Mouse (Mus musculus): ENCODE data around the gene Svs3b. TPM values are rescaled to one million over a fixed set of nuclear protein-coding genes. Genes with fewer than 3 reads are reported as not detected.
"Not testable (repeated sequence)": the region's sequence is repeated elsewhere in the genome, so short reads cannot be mapped to it uniquely, and the experiment has no call there.

Svs3b gene
- total RNA-seq (2021) (not detected), polyA plus RNA-seq (2012; rRNA removed) (not detected in 2 replicates)
- long read RNA-seq: 0 reads

DNA sequence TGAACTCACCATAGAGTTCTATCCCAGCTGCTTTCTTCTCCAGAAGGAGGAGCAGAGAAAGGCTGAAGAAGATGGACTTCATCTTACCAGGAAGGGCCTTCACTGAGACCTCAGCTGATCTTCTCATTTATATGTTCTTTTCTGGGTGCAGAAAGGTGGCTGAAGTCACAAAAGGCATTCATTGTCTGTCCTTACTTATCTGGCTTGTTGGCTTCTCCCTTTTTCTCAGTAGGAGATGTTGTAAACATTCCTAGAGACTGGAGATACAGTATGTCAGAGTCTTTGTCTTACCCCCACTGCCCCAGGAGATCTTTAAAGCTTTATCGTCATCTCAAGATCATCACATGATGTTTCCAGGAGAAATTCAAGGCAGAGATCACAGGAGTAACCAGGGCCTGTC, at the start of gene Svs3b:
Svs3b (minus strand) TSS at position 101 of the 400 bp plus-strand sequence.
- intact Hi-C loops (cut with DNase I); DNase-seq: not testable (repeated sequence)
- 63% methylated on average over 1 of the region's 1 CpGs for WGBS

DNA sequence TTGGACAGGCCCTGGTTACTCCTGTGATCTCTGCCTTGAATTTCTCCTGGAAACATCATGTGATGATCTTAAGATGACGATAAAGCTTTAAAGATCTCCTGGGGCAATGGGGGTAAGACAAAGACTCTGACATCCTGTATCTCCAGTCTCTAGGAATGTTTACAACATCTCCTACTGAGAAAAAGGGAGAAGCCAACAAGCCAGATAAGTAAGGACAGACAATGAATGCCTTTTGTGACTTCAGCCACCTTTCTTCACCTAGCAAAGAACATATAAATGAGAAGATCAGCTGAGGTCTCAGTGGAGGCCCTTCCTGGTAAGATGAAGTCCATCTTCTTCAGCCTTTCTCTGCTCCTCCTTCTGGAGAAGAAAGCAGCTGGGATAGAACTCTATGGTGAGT, 32.5 kb upstream of the Svs3b start, which contains the start of gene Svs3a:
Svs3a (plus strand) TSS at position 301 of the 400 bp plus-strand sequence.
- H3K27me3 ChIP-seq (ENCODE audit: control insufficient read depth, insufficient read depth, low read length); H3K4me1 ChIP-seq (ENCODE audit: control insufficient read depth, insufficient read depth, low read length); H3K27ac ChIP-seq; DNase-seq; intact Hi-C loops (cut with DNase I); H3K36me3 ChIP-seq (ENCODE audit: control insufficient read depth, insufficient read depth, low read length); H3K4me3 ChIP-seq; H3K79me2 ChIP-seq (replicated peaks; ENCODE audit: control insufficient read depth, insufficient read depth, low read length); H3K9ac ChIP-seq (ENCODE audit: low read depth, low read length): not testable (repeated sequence)
- WGBS: 65% methylated on average over 1 of the region's 1 CpGs

More for the DNA sequence above, at the start of gene Svs3b:
- not testable (repeated sequence) for H3K27ac ChIP-seq; H3K9ac ChIP-seq (ENCODE audit: low read depth, low read length); H3K79me2 ChIP-seq (replicated peaks; ENCODE audit: control insufficient read depth, insufficient read depth, low read length); H3K36me3 ChIP-seq (ENCODE audit: control insufficient read depth, insufficient read depth, low read length); H3K27me3 ChIP-seq (ENCODE audit: control insufficient read depth, insufficient read depth, low read length); H3K4me3 ChIP-seq; H3K4me1 ChIP-seq (ENCODE audit: control insufficient read depth, insufficient read depth, low read length)

DNA sequence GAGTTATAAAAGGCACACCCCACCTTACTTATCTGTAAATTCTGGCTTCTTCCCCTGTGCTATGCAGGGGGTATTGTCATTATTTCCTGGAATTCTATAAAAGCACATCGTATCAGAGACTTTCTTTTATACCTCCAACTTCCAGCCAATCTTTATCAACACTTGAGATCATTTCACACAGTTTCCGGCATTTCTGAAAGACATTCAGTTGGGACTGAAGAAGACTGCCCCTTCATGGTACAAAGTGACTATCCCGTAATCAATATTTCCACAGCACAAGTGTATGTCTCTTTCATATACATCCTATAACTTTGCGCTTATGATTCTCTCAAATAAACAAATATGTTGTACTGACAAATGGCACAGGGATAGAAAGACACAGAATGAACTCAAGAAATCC, 21.9 kb upstream of the Svs3b start, which contains the start of gene Svs4:
Svs4 (minus strand) TSS at position 101 of the 400 bp plus-strand sequence.
- no peak within 1 kb of the TSS for H3K4me3 ChIP-seq
- no peaks in the 10 kb centered on the region for H3K36me3 ChIP-seq (ENCODE audit: control insufficient read depth, insufficient read depth, low read length)
- no peaks in the 10 kb centered on the region for H3K4me1 ChIP-seq (ENCODE audit: control insufficient read depth, insufficient read depth, low read length)
- DNase-seq: no peak
- H3K9ac ChIP-seq (ENCODE audit: low read depth, low read length): no peak within 1 kb of the TSS
- H3K27me3 ChIP-seq (ENCODE audit: control insufficient read depth, insufficient read depth, low read length): no peaks in the 10 kb centered on the region
- no peak for TF ChIP-seq EP300 (IDR thresholded peaks at IDR 0.05; ENCODE audit: insufficient read depth, low read depth, low read length)
- no peak for TF ChIP-seq POLR2A (IDR thresholded peaks at IDR 0.05; ENCODE audit: insufficient read depth, low read depth, low read length)
- TF ChIP-seq CTCF (IDR thresholded peaks at IDR 0.05): no peak
- H3K27ac ChIP-seq: no peak within 1 kb of the TSS
- no peaks in the 10 kb centered on the region for H3K79me2 ChIP-seq (replicated peaks; ENCODE audit: control insufficient read depth, insufficient read depth, low read length)
- intact Hi-C loops (cut with DNase I): no loop called here
- 80% methylated on average over 4 of the region's 4 CpGs for WGBS

DNA sequence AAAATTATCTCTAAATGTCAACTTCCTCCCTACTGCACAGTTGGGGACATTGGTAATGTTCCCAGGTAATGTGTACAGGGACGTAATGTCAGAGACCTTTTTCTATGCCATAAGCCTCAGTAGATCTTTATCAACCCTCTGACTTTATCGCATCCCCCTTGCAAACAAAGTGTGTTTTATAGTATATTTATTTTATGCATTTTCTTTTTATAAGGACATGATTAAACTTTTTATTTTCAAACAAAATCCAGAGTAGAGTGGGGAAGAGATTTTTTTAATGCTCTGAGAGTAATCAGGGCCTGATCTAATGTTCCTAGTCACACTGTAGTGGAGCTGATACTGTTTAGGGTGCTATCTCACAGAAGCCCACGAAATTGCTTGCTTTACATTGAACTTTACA, 18.1 kb downstream of the Svs3b start, which contains the start of gene Svs2:
Svs2 (minus strand) TSS at position 101 of the 400 bp plus-strand sequence.
- H3K27me3 ChIP-seq (ENCODE audit: control insufficient read depth, insufficient read depth, low read length): no peaks in the 10 kb centered on the region; the same call in 1 of the 2 replicates
- 80% methylated on average over 3 of the region's 3 CpGs for WGBS
- intact Hi-C loops (cut with DNase I): no loop called here
- H3K36me3 ChIP-seq (ENCODE audit: control insufficient read depth, insufficient read depth, low read length): no peaks in the 10 kb centered on the region
- no peaks in the 10 kb centered on the region for H3K79me2 ChIP-seq (replicated peaks; ENCODE audit: control insufficient read depth, insufficient read depth, low read length)
- no peak within 1 kb of the TSS for H3K9ac ChIP-seq (ENCODE audit: low read depth, low read length)
- TF ChIP-seq CTCF (IDR thresholded peaks at IDR 0.05) (no peak), EP300 (IDR thresholded peaks at IDR 0.05; ENCODE audit: insufficient read depth, low read depth, low read length) (no peak), POLR2A (IDR thresholded peaks at IDR 0.05; ENCODE audit: insufficient read depth, low read depth, low read length) (no peak)
- no peak within 1 kb of the TSS for H3K4me3 ChIP-seq
- H3K27ac ChIP-seq: no peak within 1 kb of the TSS
- no peaks in the 10 kb centered on the region; the same call in 1 of the 2 replicates for H3K4me1 ChIP-seq (ENCODE audit: control insufficient read depth, insufficient read depth, low read length)
- no peak for DNase-seq

DNA sequence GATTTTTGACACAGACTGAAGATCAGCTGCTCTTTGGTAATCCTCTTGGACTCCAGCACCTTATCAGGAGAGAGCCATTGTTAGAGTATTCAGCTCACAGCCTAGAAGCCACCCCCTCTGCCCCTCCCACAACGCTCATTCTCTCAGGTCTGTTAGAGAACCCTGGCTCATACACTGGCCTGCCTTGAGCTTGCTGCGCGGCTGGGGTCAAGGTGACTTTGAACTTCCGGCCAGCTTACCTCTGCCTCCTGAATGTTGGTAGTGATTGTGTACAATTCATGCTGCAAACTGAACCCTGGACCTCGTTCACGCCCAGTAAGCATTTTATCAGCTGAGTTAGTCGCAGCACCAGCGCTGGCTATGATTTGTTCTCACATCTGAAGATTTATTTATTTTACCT, 23.8 kb downstream of the Svs3b start:
- no peak overlapping the region for H3K4me3 ChIP-seq
- H3K36me3 ChIP-seq (ENCODE audit: control insufficient read depth, insufficient read depth, low read length): no peaks in the 10 kb centered on the region
- no peaks in the 10 kb centered on the region for H3K79me2 ChIP-seq (replicated peaks; ENCODE audit: control insufficient read depth, insufficient read depth, low read length)
- H3K27me3 ChIP-seq (ENCODE audit: control insufficient read depth, insufficient read depth, low read length): no peaks in the 10 kb centered on the region
- H3K9ac ChIP-seq (ENCODE audit: low read depth, low read length): no peak overlapping the region
- intact Hi-C loops (cut with DNase I): no loop called here
- 80% methylated on average over 8 of the region's 8 CpGs for WGBS
- DNase-seq: no peak
- no peak for TF ChIP-seq POLR2A (IDR thresholded peaks at IDR 0.05; ENCODE audit: insufficient read depth, low read depth, low read length)
- TF ChIP-seq CTCF (IDR thresholded peaks at IDR 0.05): no peak
- no peak for TF ChIP-seq EP300 (IDR thresholded peaks at IDR 0.05; ENCODE audit: insufficient read depth, low read depth, low read length)
- no peak overlapping the region for H3K27ac ChIP-seq
- no peaks in the 10 kb centered on the region for H3K4me1 ChIP-seq (ENCODE audit: control insufficient read depth, insufficient read depth, low read length)

DNA sequence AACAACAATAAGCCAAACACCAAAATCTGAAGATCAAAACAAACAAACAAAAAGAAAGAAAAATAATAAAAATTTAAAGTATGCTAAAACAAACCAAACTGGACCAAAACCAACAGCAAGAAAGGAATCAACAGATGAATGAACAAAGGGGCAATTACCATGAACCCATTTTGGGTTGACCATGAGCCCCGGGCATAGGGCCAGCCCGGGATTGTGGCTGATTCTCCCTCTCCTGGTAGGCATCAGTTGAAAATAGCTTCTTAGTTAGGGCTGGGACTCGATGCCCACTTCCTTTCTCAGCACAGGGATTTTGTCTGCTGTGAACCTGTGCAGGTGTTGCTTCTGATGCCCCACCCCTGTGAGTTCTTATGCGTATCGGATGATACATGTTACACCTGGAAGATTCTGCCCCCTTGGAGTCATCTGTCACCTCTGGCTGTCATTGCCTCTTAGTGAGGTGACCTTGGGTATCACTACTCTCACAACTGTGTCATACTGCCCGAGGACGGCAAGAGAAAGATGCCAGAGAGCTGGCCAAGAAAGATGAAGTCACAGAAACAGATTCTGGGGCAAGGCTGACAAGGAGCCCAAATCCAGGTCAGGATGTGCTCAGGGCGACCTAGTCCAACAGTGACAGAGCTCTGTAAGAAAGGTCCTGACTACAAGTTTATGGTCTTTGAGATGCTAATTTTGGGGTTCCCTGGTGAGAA, 27.9 kb downstream of the Svs3b start:
- H3K9ac ChIP-seq (ENCODE audit: low read depth, low read length): no peak overlapping the region
- intact Hi-C loops (cut with DNase I): no loop called here
- H3K79me2 ChIP-seq (replicated peaks; ENCODE audit: control insufficient read depth, insufficient read depth, low read length): no peaks in the 10 kb centered on the region
- TF ChIP-seq EP300 (IDR thresholded peaks at IDR 0.05; ENCODE audit: insufficient read depth, low read depth, low read length): no peak
- no peak for TF ChIP-seq POLR2A (IDR thresholded peaks at IDR 0.05; ENCODE audit: insufficient read depth, low read depth, low read length)
- TF ChIP-seq CTCF (IDR thresholded peaks at IDR 0.05): no peak
- H3K4me3 ChIP-seq: no peak overlapping the region
- 67% methylated on average over 8 of the region's 8 CpGs for WGBS
- H3K27ac ChIP-seq: no peak overlapping the region
- no peaks in the 10 kb centered on the region for H3K4me1 ChIP-seq (ENCODE audit: control insufficient read depth, insufficient read depth, low read length)
- DNase-seq: no peak
- H3K36me3 ChIP-seq (ENCODE audit: control insufficient read depth, insufficient read depth, low read length): no peaks in the 10 kb centered on the region
- no peaks in the 10 kb centered on the region for H3K27me3 ChIP-seq (ENCODE audit: control insufficient read depth, insufficient read depth, low read length)
